Mouse (Mus musculus) midbrain, embryonic 15.5 days (tissue): ENCODE measurements at regions not wholly inside any gene's neighbourhood (a gene's known extent, or its start where the extent isn't known, plus 50 kb on each side); places are given as distances from the start of the nearest gene placed in this dataset.
"Not testable (repeated sequence)": the region's sequence is repeated elsewhere in the genome, so short reads cannot be mapped to it uniquely, and the experiment has no call there.

Experiments
- ATAC-seq: fragments of 200-750 bp; cut with Nextera tagmentation; replicated peaks from 2 replicates; pipeline ENCODE4 v1.8.0; 2017; ENCODE audit warnings: moderate TSS enrichment
- H3K27ac ChIP-seq: fragments of 300-500 bp; sonication (generic); 2 replicates; pipeline ENCODE4 v1.5.1; 2015; ENCODE audit warnings: mild to moderate bottlenecking, inconsistent platforms
- H3K27me3 ChIP-seq: fragments of 300-500 bp; sonication (generic); replicated peaks from 2 replicates; pipeline ENCODE4 v1.6.1; 2015; ENCODE audit warnings: inconsistent platforms
- H3K36me3 ChIP-seq: fragments of 300-500 bp; sonication (generic); replicated peaks from 2 replicates; pipeline ENCODE4 v1.6.1; 2015; ENCODE audit warnings: inconsistent platforms
- H3K4me1 ChIP-seq: fragments of 300-500 bp; sonication (generic); 2 replicates; pipeline ENCODE4 v1.6.1; 2015; ENCODE audit warnings: inconsistent platforms
- H3K4me2 ChIP-seq: fragments of 300-500 bp; sonication (generic); 2 replicates; pipeline ENCODE4 v1.6.1; 2015; ENCODE audit warnings: inconsistent platforms, mild to moderate bottlenecking, moderate library complexity
- H3K4me3 ChIP-seq: fragments of 300-500 bp; sonication (generic); 2 replicates; pipeline ENCODE4 v1.5.1; 2015; ENCODE audit warnings: mild to moderate bottlenecking, inconsistent platforms
- H3K9ac ChIP-seq: fragments of 300-500 bp; sonication (generic); 2 replicates; pipeline ENCODE4 v1.6.1; 2015; ENCODE audit warnings: mild to moderate bottlenecking, inconsistent platforms
- H3K9me3 ChIP-seq: fragments of 300-500 bp; sonication (generic); 2 replicates; pipeline ENCODE4 v1.6.1; 2016; ENCODE audit warnings: inconsistent platforms
- WGBS: fragments of 180-500 bp; shearing (Covaris S2); methylation state at CpG from one replicate; pipeline ENCODE4 v1.1.7; 2015; ENCODE audit warnings: mixed read lengths; 5-methylcytosine and 5-hydroxymethylcytosine counted together

GRCm38 (mm10) chr3:50634457-50635075 lies 191.2 kb upstream of the Slc7a11 start:
- no peaks in the 10 kb centered on the region for H3K36me3 ChIP-seq
- no peaks in the 10 kb centered on the region for H3K27me3 ChIP-seq
- WGBS: 57% methylated on average over 7 of the region's 7 CpGs
- H3K9ac ChIP-seq: no peak overlapping the region
- no peaks in the 10 kb centered on the region; the same call in 1 of the 2 replicates for H3K4me1 ChIP-seq
- H3K27ac ChIP-seq: no peak overlapping the region
- no peak for ATAC-seq
- H3K9me3 ChIP-seq: no peaks in the 10 kb centered on the region
- no peak overlapping the region for H3K4me3 ChIP-seq
- no peak overlapping the region for H3K4me2 ChIP-seq

GRCm38 (mm10) chr3:50631286-50631685 lies 187.9 kb upstream of the Slc7a11 start:
- no peak for ATAC-seq

GRCm38 (mm10) chr3:50628092-50628696 lies 184.8 kb upstream of the Slc7a11 start:
- no peak overlapping the region for H3K4me3 ChIP-seq
- no peaks in the 10 kb centered on the region for H3K36me3 ChIP-seq
- no peak overlapping the region for H3K9ac ChIP-seq
- H3K4me1 ChIP-seq: no peaks in the 10 kb centered on the region
- no peaks in the 10 kb centered on the region for H3K27me3 ChIP-seq
- ATAC-seq: no peak
- H3K27ac ChIP-seq: no peak overlapping the region
- H3K4me2 ChIP-seq: no peak overlapping the region
- WGBS: 88% methylated on average over 9 of the region's 9 CpGs
- no peaks in the 10 kb centered on the region for H3K9me3 ChIP-seq

More at GRCm38 (mm10) chr3:50631286-50631685, 187.9 kb upstream of the Slc7a11 start:
- Histone ChIP-seq H3K9me3 (no peaks in the 10 kb centered on the region), H3K4me3 (no peak overlapping the region), H3K27ac (no peak overlapping the region), H3K27me3 (no peaks in the 10 kb centered on the region), H3K4me1 (no peaks in the 10 kb centered on the region; the same call in 1 of the 2 replicates), H3K36me3 (no peaks in the 10 kb centered on the region), H3K9ac (no peak overlapping the region), H3K4me2 (no peak overlapping the region)

GRCm38 (mm10) chr3:50621176-50621575 lies 177.8 kb upstream of the Slc7a11 start:
- H3K27me3 ChIP-seq, H3K4me1 ChIP-seq, H3K4me2 ChIP-seq, H3K36me3 ChIP-seq, H3K9me3 ChIP-seq, H3K27ac ChIP-seq, H3K4me3 ChIP-seq, ATAC-seq, H3K9ac ChIP-seq: not testable (repeated sequence)
- WGBS: 66% methylated on average over 3 of the region's 3 CpGs

GRCm38 (mm10) chr3:50619061-50619460 lies 175.6 kb upstream of the Slc7a11 start:
- Histone ChIP-seq H3K4me3 (no peak overlapping the region), H3K9me3 (no peaks in the 10 kb centered on the region), H3K4me1 (no peaks in the 10 kb centered on the region), H3K36me3 (no peaks in the 10 kb centered on the region), H3K27me3 (no peaks in the 10 kb centered on the region), H3K27ac (no peak overlapping the region), H3K4me2 (no peak overlapping the region), H3K9ac (no peak overlapping the region)
- ATAC-seq: no peak
- WGBS: 83% methylated on average over 6 of the region's 6 CpGs

- no peak overlapping the region for H3K9ac ChIP-seq
- no peak overlapping the region for H3K4me3 ChIP-seq
- 89% methylated on average over 8 of the region's 8 CpGs for WGBS
- H3K36me3 ChIP-seq: no peaks in the 10 kb centered on the region
- no peaks in the 10 kb centered on the region for H3K27me3 ChIP-seq
- H3K27ac ChIP-seq: no peak overlapping the region
- no peaks in the 10 kb centered on the region for H3K9me3 ChIP-seq
- no peak for ATAC-seq
- no peaks in the 10 kb centered on the region for H3K4me1 ChIP-seq
- H3K4me2 ChIP-seq: no peak overlapping the region
These were observed 172.2 kb upstream of the Slc7a11 start for GRCm38 (mm10) chr3:50615384-50616285.

GRCm38 (mm10) chr3:50613011-50613410 lies 169.6 kb upstream of the Slc7a11 start:
- H3K27me3 ChIP-seq: no peaks in the 10 kb centered on the region
- no peak overlapping the region for H3K4me2 ChIP-seq
- no peak for ATAC-seq
- no peak overlapping the region for H3K4me3 ChIP-seq
- 97% methylated on average over 2 of the region's 2 CpGs for WGBS
- H3K36me3 ChIP-seq: no peaks in the 10 kb centered on the region
- no peaks in the 10 kb centered on the region for H3K4me1 ChIP-seq
- H3K9ac ChIP-seq: no peak overlapping the region
- H3K9me3 ChIP-seq: no peaks in the 10 kb centered on the region
- H3K27ac ChIP-seq: no peak overlapping the region

GRCm38 (mm10) chr3:50609341-50610012 lies 166.1 kb upstream of the Slc7a11 start:
- ATAC-seq: 0 out of 2 replicates have a peak, but pooled peaks have one; percentile 50
- Histone ChIP-seq H3K27me3 (no peaks in the 10 kb centered on the region), H3K4me2 (no peak overlapping the region), H3K9ac (no peak overlapping the region), H3K9me3 (no peaks in the 10 kb centered on the region), H3K4me1 (0 out of 2 replicates have a peak, but pooled peaks cover 3% of the 10 kb centered on the region), H3K4me3 (no peak overlapping the region), H3K36me3 (no peaks in the 10 kb centered on the region), H3K27ac (no peak overlapping the region)
- 56% methylated on average over 11 of the region's 11 CpGs for WGBS

- Histone ChIP-seq H3K4me3 (no peak overlapping the region), H3K36me3 (no peaks in the 10 kb centered on the region), H3K9me3 (no peaks in the 10 kb centered on the region), H3K4me2 (no peak overlapping the region), H3K27ac (no peak overlapping the region), H3K27me3 (no peaks in the 10 kb centered on the region), H3K4me1 (0 out of 2 replicates have a peak, but pooled peaks cover 3% of the 10 kb centered on the region), H3K9ac (no peak overlapping the region)
- 54% methylated on average over 7 of the region's 7 CpGs for WGBS
- no peak for ATAC-seq
These were observed 164.3 kb upstream of the Slc7a11 start for GRCm38 (mm10) chr3:50607736-50608135.

GRCm38 (mm10) chr3:50606986-50607385 lies 163.6 kb upstream of the Slc7a11 start:
- ATAC-seq: no peak
- WGBS: 6% methylated on average over 1 of the region's 1 CpGs
- no peak overlapping the region for H3K4me3 ChIP-seq
- H3K4me1 ChIP-seq: 0 out of 2 replicates have a peak, but pooled peaks cover 3% of the 10 kb centered on the region
- H3K27ac ChIP-seq: no peak overlapping the region
- no peaks in the 10 kb centered on the region for H3K9me3 ChIP-seq
- no peak overlapping the region for H3K9ac ChIP-seq
- H3K4me2 ChIP-seq: no peak overlapping the region
- H3K36me3 ChIP-seq: no peaks in the 10 kb centered on the region
- H3K27me3 ChIP-seq: no peaks in the 10 kb centered on the region

- Histone ChIP-seq H3K9me3 (no peaks in the 10 kb centered on the region), H3K4me2 (no peak overlapping the region), H3K27ac (no peak overlapping the region), H3K4me1 (0 out of 2 replicates have a peak, but pooled peaks cover 3% of the 10 kb centered on the region), H3K9ac (no peak overlapping the region), H3K4me3 (no peak overlapping the region), H3K36me3 (no peaks in the 10 kb centered on the region), H3K27me3 (no peaks in the 10 kb centered on the region)
- no peak for ATAC-seq
- 79% methylated on average over 4 of the region's 4 CpGs for WGBS
These were observed 162.3 kb upstream of the Slc7a11 start for GRCm38 (mm10) chr3:50605750-50606149.

- no peak overlapping the region for H3K4me2 ChIP-seq
- H3K27me3 ChIP-seq: no peaks in the 10 kb centered on the region
- no peak overlapping the region for H3K27ac ChIP-seq
- H3K4me3 ChIP-seq: no peak overlapping the region
- 0 out of 2 replicates have a peak, but pooled peaks cover 3% of the 10 kb centered on the region for H3K4me1 ChIP-seq
- no peak overlapping the region for H3K9ac ChIP-seq
- H3K36me3 ChIP-seq: no peaks in the 10 kb centered on the region
- no peak for ATAC-seq
- WGBS: 85% methylated on average over 7 of the region's 7 CpGs
- H3K9me3 ChIP-seq: no peaks in the 10 kb centered on the region
These were observed 159.8 kb upstream of the Slc7a11 start for GRCm38 (mm10) chr3:50603182-50603581.
